Mouse (Mus musculus): ENCODE data around the gene Clrn1.
"Not testable (repeated sequence)": the region's sequence is repeated elsewhere in the genome, so short reads cannot be mapped to it uniquely, and the experiment has no call there.

Gene Clrn1

DNA sequence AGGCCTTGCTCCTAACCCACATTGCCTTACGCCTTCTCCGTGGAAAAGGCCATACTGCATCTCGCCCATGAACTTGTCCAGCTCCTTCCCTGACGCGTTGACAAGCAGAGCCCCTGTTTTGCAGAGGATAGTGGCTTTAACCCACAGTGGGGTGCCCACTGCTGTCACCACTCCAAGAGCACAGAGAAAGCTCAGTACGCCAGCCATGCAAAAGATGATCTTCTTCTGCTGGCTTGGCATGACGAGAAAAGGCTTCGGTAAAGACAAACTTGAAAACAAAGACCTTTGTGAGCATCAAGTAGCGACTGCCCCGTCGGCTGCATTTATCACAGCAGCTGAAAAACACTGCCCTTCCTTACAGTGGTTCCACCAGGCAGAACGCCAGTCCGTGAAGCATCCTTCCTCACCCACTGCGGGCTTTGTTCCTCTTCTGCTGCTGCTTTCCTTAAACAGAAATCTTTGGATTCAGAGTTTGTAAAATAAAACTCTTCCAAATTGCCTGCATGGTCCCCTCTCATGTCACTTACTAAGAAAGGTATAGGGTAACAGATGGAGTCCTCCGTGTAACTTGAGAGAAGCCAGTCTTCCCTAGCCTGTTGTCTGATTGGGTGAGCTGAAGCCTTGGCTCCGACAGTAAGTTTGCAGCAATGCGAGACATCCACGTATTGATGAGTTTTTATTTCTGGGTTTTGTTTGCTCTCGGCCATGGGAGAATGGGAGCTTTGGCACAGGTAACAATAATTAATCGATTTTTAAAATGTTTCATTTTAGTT is at the start of gene Clrn1:
TSS of gene Clrn1 (minus strand) at position 540 of the 773 bp plus-strand sequence.
- DNase-seq (ENCODE audit: low spot score in 2 of 2), result no peak

DNA sequence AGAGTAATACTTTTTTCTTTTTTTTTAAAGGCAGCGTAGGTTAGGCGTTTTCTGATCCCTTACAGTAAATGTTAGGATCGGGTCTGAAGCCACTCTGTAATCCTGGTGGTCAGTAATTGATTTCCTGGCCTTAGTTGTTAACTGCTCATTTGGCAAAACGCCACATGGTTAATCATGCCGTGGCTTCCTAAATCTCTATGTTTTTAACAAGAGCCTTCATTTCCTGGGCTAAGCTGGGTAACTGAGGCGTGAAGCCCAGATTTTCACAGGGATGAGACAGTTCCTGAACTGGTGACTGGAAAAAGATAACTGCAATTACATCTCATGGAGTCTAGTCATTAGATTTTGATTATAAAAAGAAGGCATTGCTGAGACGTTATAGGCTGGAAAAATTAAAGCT is 38.9 kb upstream of the Clrn1 start:
- DNase-seq (ENCODE audit: low spot score in 2 of 2), result no peak

DNA sequence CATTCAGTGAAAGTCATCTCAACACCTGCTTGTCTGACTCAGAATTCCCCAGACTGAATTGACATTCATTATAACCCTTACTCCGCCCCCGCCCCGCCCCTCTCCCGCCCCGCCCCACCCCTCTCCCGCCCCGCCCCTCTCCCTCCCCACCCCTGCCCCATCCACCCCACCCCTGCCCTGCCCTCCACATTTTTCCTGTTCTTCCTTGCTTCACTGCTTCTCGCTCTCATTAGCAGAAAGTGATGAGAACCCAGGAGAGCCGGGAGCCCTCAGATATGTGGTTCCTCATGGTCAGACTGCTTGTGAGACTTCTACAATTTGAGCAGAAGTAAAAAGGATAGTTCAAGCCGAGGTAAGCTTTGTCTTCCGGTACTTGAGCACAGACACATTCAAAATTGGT is 38.0 kb upstream of the Clrn1 start:
- no peak for DNase-seq (ENCODE audit: low spot score in 2 of 2)

DNA sequence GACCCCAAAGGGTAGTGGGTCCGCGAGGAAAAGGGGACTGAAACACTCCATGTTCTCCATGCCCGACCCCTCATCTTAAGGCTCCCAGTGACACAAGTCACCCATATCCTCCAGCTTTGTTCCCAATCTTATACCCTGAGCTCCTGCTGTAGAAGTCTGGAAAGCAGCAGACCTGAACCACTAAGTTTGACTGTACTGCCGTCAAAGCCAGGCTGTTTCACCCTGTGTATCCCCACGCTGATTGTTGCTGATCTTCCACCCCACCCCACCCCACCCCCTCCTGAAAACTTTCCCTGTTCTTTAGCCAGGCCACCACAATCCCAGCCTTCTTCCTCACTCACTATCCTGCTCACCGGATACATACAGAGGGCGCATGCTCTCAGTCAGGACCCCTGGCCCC is 37.5 kb upstream of the Clrn1 start:
- DNase-seq (ENCODE audit: low spot score in 2 of 2), result no peak

DNA sequence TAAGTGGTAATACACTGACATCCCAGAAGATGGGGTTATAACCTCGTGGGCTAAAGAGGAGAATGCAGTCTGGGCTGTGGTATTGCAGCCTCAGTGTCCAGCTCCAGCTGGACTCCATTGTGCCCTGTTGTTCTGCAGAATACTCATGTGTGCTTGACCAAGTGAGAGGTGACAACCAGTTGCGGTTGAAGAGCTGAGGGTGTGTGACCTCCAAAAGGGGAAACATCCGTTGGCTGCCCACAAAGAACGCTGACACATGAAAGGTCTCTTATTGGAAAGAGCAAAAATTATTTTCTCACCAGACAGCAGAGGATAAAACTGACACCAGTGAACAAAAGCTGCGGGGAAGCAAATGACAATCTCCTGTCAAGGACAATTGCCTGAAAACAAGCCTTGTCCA is 36.2 kb upstream of the Clrn1 start:
- no peak for DNase-seq (ENCODE audit: low spot score in 2 of 2)

DNA sequence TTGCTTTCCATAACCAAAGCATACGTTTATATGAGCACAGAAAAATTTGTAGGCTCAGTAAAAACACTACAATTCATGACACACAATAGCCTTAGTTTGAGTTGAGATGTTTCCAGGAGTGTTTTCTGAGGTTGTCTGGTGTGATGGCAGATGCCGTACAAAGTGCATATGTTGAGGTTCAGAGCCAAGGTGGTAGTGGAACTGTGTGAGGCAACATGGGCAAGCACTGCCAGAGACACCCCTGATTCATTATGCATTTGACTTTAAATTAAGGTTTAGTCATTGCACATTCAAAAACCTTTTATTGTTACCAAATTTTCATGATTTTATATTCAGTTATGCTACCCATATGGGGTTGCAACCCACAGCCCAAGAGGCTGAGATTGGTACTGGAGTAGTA is 19.5 kb upstream of the Clrn1 start:
- DNase-seq (ENCODE audit: low spot score in 2 of 2), result no peak

DNA sequence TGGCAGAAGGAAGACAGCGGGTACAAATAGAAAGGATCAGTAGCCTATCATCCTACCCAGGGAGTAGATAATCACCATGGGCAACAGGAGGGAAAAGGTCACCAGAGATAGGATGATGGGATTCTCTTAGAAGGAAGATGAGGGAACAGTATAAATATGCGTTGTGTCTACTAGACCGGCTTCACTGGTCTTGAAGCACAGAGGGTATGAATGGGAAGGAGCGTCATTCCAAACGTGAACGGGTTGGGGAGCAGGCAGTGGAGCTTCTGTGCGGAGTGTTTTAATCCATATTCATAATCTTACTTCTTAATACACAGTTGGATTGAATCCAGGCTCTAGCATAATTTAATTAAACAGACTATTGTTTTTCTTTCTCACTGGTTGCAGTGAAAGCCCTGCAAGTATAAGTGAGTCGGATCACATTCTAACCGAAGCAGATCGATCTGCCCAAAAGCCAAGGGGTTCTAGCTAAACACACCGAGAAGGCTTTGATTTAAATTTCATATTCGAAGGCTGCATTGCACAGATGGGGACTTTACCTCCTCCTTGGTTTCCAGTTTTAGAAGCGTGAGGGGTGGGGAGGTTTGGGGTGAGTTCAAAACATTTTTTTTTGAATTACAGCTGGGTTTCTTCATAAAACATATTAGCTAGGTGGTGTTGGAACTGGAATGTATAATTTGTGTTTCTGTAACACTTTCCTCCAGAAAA is 17.1 kb upstream of the Clrn1 start:
- no peak for DNase-seq (ENCODE audit: low spot score in 2 of 2)

DNA sequence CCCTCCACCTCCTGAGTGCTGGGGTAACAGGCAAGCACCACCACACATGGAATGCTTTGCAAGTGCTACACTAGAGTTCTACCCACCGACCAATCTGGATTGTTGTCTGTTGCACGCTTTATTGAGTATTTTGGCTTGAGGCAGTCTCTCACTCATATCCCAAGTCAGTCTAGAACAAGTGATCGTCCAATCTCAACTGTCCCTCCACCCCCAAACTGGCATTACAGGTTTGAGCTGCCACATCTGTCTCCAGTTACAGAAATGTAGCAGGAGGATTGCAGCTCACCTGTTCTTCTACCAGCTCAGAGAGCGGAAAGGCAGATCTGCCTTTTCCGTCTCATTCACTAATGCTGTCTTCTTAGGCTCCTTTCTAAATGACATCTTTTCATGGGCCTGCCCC is 10.0 kb upstream of the Clrn1 start:
- no peak for DNase-seq (ENCODE audit: low spot score in 2 of 2)

DNA sequence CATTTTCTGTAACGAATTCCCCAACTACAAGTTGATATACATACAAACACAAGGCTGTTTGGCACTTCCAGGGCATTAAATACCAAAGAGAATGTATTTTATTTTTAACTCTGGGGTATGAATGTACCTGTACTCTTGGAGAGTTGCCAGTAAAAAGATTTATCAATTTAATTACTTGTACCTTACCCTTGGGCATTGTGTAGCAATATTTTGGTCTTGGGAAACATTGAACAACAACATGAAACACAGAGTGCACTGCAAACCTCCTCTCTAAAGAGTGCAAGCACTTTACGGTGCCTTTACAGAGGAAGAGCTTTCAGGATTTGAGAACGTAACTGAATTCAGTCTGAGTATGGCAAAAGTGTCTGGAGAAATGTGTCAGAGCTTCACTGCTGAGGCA is 9.4 kb upstream of the Clrn1 start:
- DNase-seq (ENCODE audit: low spot score in 2 of 2), result no peak

DNA sequence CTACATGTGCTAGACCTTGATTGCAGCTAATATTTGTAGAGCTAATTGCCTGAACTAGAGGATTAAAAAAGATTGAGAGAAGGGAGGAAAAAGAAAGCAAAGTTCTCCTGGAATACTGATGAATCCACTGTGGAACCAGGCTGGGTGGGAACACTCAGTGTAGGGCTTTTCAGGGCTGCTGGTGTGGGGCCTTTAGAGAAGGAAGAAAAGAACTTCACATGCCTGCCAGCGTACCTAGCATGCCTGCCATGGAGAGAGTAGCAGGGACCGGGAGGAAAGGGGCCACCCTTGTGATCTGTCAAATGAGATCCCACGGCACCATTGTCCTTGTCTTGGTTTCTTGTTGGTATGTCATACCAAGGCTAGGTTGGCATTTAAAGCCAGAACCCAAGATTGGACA is 4.5 kb upstream of the Clrn1 start:
- DNase-seq (ENCODE audit: low spot score in 2 of 2), result no peak

GRCm38 (mm10) chr3:58888131-58888715 is 3.1 kb upstream of the Clrn1 start:
- no peak for DNase-seq (ENCODE audit: low spot score in 2 of 2)

GRCm38 (mm10) chr3:58887719-58888118 is 2.6 kb upstream of the Clrn1 start:
- DNase-seq (ENCODE audit: low spot score in 2 of 2), result no peak

DNA sequence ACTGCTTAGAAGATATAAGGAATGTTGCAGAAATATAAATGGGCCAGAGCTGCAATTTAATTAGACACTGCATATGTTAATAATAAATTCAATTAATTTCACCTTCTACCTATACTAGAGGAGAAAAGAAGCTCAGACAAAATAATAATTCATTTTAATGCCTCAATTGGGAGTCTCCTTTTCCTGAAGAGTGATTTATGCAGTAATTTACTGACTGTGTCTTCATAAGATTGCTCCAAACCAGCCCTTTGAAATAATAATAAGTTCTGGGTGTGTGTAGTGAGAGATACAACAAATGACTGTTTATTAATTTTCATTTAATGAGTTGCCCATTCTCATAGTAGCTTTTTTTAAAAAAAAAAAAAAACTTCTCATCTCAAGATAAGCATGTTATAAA is 1.6 kb downstream of the Clrn1 start:
- DNase-seq (ENCODE audit: low spot score in 2 of 2), result no peak

- DNase-seq (ENCODE audit: low spot score in 2 of 2), result no peak
Observed at GRCm38 (mm10) chr3:58882878-58883510, 2.1 kb downstream of the Clrn1 start.

- no peak for DNase-seq (ENCODE audit: low spot score in 2 of 2)
Observed at GRCm38 (mm10) chr3:58881016-58881415, 4.1 kb downstream of the Clrn1 start.

GRCm38 (mm10) chr3:58880181-58880580 is 5.0 kb downstream of the Clrn1 start:
- DNase-seq (ENCODE audit: low spot score in 2 of 2), result no peak

- not testable (repeated sequence) for DNase-seq (ENCODE audit: low spot score in 2 of 2)
Observed at GRCm38 (mm10) chr3:58871882-58872281, 13.3 kb downstream of the Clrn1 start.

DNA sequence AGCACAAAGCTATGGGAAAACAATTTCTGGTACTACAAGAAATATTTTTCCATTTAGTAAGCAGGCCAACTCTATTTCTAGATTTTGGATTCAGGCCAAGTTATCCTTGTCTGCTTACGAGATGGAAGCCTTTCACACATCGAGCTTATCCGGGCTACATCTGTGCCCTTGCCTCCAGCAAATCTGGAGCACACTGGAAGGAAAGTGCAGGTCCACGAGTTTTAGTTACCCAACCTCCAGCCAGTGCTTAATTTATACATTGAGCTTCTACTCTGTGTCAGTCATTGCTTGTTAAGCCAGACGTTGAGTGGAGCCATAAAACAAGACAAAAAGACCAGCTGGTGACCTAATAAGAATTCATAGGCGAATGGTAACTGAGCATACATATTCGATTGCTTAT is 19.4 kb downstream of the Clrn1 start:
- DNase-seq (ENCODE audit: low spot score in 2 of 2), result no peak

GRCm38 (mm10) chr3:58862976-58863375 is 22.2 kb downstream of the Clrn1 start:
- no peak for DNase-seq (ENCODE audit: low spot score in 2 of 2)

DNA sequence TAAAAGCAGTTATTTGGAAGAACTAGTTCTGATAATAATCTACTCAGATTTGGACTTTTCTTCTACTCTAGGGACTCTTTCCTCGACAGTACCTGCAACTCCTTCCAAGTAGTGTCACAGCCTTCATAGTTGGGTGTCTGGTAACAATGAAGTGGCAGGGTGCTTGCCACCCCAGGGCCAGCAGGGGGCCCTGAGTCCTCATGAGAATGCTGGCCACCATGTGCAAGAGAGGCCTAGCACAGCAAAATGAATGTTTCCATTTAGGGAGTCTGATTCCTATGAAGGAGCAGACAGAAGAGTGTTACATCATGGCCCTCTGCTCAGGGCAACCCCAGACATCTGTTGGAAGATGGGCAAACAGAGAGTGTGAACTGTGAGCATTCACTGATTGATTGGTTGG is 41.7 kb downstream of the Clrn1 start:
- no peak for DNase-seq (ENCODE audit: low spot score in 2 of 2)

DNA sequence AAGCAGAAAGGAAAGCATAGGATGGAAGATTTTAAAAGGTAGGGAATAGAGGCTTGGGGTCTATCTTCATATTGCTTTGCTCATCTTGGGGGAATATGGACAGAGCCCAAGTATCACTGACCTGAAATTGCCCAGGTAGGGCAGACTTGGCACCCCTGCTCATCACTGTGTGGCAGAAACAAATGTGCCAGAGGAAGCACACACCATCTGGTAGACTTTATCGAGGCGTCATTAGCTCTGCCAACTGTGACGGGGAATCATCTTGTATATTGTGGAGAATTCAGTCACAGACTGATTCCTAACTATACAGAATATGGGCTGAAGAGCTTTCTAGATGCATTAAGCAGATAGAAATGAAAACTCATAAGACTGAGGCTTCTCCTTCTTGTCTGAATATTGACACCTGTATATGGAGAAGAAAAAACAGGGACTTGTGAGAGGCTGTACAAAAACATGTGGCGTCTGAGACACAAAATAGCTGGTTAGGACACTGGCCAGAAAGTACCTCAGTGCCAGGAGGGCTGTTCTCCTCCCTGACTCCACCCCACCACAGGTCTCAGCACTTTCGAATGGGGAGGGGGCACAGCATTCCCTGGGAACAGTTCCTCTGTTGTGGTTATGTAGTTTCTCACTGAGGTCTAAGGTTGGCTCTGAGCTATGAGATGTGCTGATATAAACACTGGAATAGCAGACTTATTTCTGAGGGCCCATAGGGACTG is 51.5 kb downstream of the Clrn1 start:
- no peak for DNase-seq (ENCODE audit: low spot score in 2 of 2)

DNA sequence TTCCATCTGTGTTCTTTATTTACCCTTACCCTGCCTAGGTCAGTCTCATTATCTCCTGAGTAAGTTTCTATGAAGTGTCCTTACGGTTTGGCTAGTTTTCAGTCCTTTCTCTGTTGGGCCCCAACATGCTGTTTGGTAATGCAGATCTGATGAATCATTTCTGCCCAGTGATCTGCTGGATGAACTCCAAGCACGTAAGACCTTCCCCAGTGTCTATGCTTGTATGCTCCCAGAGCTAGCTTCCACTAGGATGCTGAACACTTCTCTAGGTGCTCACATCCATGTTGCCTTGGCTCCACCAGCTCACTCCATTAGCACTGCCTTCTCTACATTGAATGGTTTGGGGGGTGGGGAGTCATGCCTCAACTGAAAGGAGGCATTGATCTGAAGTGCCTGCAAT is 52.3 kb downstream of the Clrn1 start:
- DNase-seq (ENCODE audit: low spot score in 2 of 2), result no peak

All from right cerebral cortex, postnatal 36 days (tissue).